ENCODE assay signal across 8 mouse cellular contexts in the genomic region with DNA sequence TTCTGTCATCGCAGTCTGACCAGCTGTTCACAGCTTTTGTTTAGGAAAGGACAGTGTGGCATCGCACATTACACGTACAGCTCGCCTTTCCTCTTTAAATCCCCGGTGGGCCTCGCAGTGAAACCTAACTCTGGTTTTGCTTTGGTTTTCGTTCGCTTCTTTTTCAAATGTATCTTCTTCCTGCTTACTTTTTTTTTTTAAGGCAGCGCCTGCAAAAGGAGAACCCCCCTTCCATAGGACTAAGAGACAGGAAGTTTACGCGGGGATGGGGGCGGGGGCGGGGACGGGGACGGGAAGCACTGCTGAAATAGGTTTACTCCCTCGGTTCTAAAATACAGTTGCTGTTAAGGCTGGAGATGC. TPM values are rescaled to one million over a fixed set of nuclear protein-coding genes. Genes with fewer than 3 reads are reported as not detected.
A peak's percentile ranks its signal among the peaks of the same experiment; 100 is the strongest.
DNase-seq lines count a peak whose midpoint lies in the region; ATAC-seq and TF ChIP-seq lines count a peak whose summit lies in the region.

No protein-coding gene starts in this region.

- no peaks in the 10 kb centered on the region for H3K36me3 ChIP-seq in CH12.LX (replicated peaks in 1 of 2; ENCODE audit: control insufficient read depth in 1 of 2, insufficient read depth in 1 of 2, low read length in 1 of 2)
- no peaks in the 10 kb centered on the region for H3K36me3 ChIP-seq in heart, embryonic 11.5 days (ENCODE audit: control insufficient read depth, insufficient read depth, low read length)
- no peaks in the 10 kb centered on the region for H3K36me3 ChIP-seq in lung, postnatal 0 days (ENCODE audit: insufficient read depth, low read length)

- H3K4me2 ChIP-seq in CH12.LX (ENCODE audit: insufficient read depth, low read depth, poor library complexity, severe bottlenecking): peak overlapping the region; percentile 30
- peak overlapping the region; percentile 60 for H3K4me2 ChIP-seq in heart, embryonic 11.5 days
- H3K4me2 ChIP-seq in lung, postnatal 0 days (replicated peaks; ENCODE audit: low read depth, low read length): peak overlapping the region; percentile 27

- TF ChIP-seq RAD21 in CH12.LX (IDR thresholded peaks at IDR 0.05; ENCODE audit: low read depth, low read length): no peak

- dilution Hi-C loops in CH12.LX (cut with MboI; ENCODE audit: extremely low pct_ligation_motif_present, extremely low pct_unique_long_range_greater_than_20kb, low sequenced_read_pairs): no loop called here

- peaks cover 0 to 3% of the 10 kb centered on the region in 2 experiments; a peak in 1 of 4 replicates for H3K4me1 ChIP-seq in CH12.LX (ENCODE audit: control insufficient read depth in 1 of 2, insufficient read depth in 2 of 2)
- no peaks in the 10 kb centered on the region for H3K4me1 ChIP-seq in heart, embryonic 11.5 days (ENCODE audit: control insufficient read depth, insufficient read depth, low read length)
- no peaks in the 10 kb centered on the region for H3K4me1 ChIP-seq in lung, postnatal 0 days (ENCODE audit: insufficient read depth, low read depth, low read length)

- H3K27ac ChIP-seq in CH12.LX (ENCODE audit: insufficient read depth, low read depth): no peak overlapping the region
- peak overlapping the region; percentile 77 for H3K27ac ChIP-seq in heart, embryonic 11.5 days (ENCODE audit: low read depth, low read length)
- peak overlapping the region; percentile 21 for H3K27ac ChIP-seq in lung, postnatal 0 days (ENCODE audit: low read length)

- peak; percentile 76 for ATAC-seq in heart, embryonic 11.5 days (replicated peaks; ENCODE audit: insufficient number of reproducible peaks, low FRiP score, low TSS enrichment)
- ATAC-seq in lung, postnatal 0 days: peak; percentile 80

- H3K9ac ChIP-seq in CH12.LX (ENCODE audit: insufficient read depth, low read depth): peak overlapping the region; percentile 36
- peak overlapping the region; percentile 69 for H3K9ac ChIP-seq in heart, embryonic 11.5 days (ENCODE audit: low read depth, low read length)
- no peak overlapping the region for H3K9ac ChIP-seq in lung, postnatal 0 days (replicated peaks; ENCODE audit: low read depth)

- H3K79me2 ChIP-seq in CH12.LX (replicated peaks; ENCODE audit: control insufficient read depth, extremely low read depth, insufficient read depth, poor library complexity, severe bottlenecking): no peaks in the 10 kb centered on the region

- 13% methylated on average over 16 of the region's 16 CpGs for WGBS in heart, embryonic 11.5 days (ENCODE audit: insufficient replicate concordance)
- 13% methylated on average over 16 of the region's 16 CpGs for WGBS in lung, postnatal 0 days

- TF ChIP-seq CTCF in CH12.LX (conservative IDR thresholded peaks at IDR 0.05 in 1 of 2, IDR thresholded peaks at IDR 0.05 in 1 of 2; ENCODE audit: low read depth in 2 of 2, low read length in 2 of 2): no peak
- TF ChIP-seq CTCF in lung, postnatal 0 days (IDR thresholded peaks at IDR 0.05): no peak

- peaks cover 2% of the 10 kb centered on the region for H3K9me3 ChIP-seq in CH12.LX (replicated peaks; ENCODE audit: low read length)
- no peaks in the 10 kb centered on the region; the same call in 1 of the 2 replicates for H3K9me3 ChIP-seq in heart, embryonic 11.5 days (replicated peaks; ENCODE audit: control insufficient read depth, low read length)
- H3K9me3 ChIP-seq in lung, postnatal 0 days (ENCODE audit: low read length): no peaks in the 10 kb centered on the region

- peak overlapping the region in 2 of 3 experiments; percentile 44 to 45 for H3K4me3 ChIP-seq in CH12.LX (replicated peaks in 1 of 3; ENCODE audit: low read depth in 2 of 3, low read length in 2 of 3, poor library complexity in 1 of 3)
- peak overlapping the region; percentile 45 for H3K4me3 ChIP-seq in heart, embryonic 11.5 days (ENCODE audit: low read depth, low read length)
- peak overlapping the region; percentile 22 for H3K4me3 ChIP-seq in lung, postnatal 0 days (ENCODE audit: low read depth, low read length)

- peak; percentile 48 for DNase-seq in 3134 (ENCODE audit: extremely low read depth, insufficient read length, low spot score)
- DNase-seq in CH12.LX (ENCODE audit: extremely low read depth): peak; percentile 38
- peak; percentile 78 for DNase-seq in embryo, embryonic 10.5 days (ENCODE audit: low spot score)
- DNase-seq in kidney, postnatal 10 days: peak; percentile 59
- peak; percentile 77 for DNase-seq in lung, postnatal 0 days (ENCODE audit: low spot score)
- peak; percentile 62 for DNase-seq in retina, postnatal 1 day
- no peak for DNase-seq in c-Kit-positive CD71-positive TER-119-positive erythroid progenitor cells, embryonic 14.5 days (ENCODE audit: low spot score)

- in situ Hi-C loops in CH12.LX (cut with MboI; ENCODE audit: low pct_ligation_motif_present, low pct_unique_long_range_greater_than_20kb, low sequenced_read_pairs): no loop called here

- TF ChIP-seq POLR2A in CH12.LX (IDR thresholded peaks at IDR 0.05; ENCODE audit: low read depth, low read length): no peak

- no peak for TF ChIP-seq EP300 in CH12.LX (IDR thresholded peaks at IDR 0.05; ENCODE audit: low read length)
- no peak for TF ChIP-seq EP300 in lung, postnatal 0 days (IDR thresholded peaks at IDR 0.05)

- H3K27me3 ChIP-seq in CH12.LX (replicated peaks): no peaks in the 10 kb centered on the region
- H3K27me3 ChIP-seq in heart, embryonic 11.5 days (ENCODE audit: control insufficient read depth, insufficient read depth, low read length): no peaks in the 10 kb centered on the region
- H3K27me3 ChIP-seq in lung, postnatal 0 days (replicated peaks; ENCODE audit: insufficient read depth, low read length): no peaks in the 10 kb centered on the region

TF ChIP-seq in CH12.LX, 34 proteins besides CTCF, POLR2A, EP300 and RAD21:
- TF ChIP-seq ZKSCAN1 (IDR thresholded peaks at IDR 0.05; ENCODE audit: borderline replicate concordance, low read depth, low read length) (no peak), USF1 (IDR thresholded peaks at IDR 0.05; ENCODE audit: low read depth, low read length) (no peak), ZNF384 (IDR thresholded peaks at IDR 0.05; ENCODE audit: low read depth, low read length) (peak; percentile 83), POLR2AphosphoS2 (IDR thresholded peaks at IDR 0.05; ENCODE audit: low read depth, low read length) (no peak), GABPA (IDR thresholded peaks at IDR 0.05; ENCODE audit: insufficient replicate concordance, low read depth, low read length) (no peak), MAFK (IDR thresholded peaks at IDR 0.05; ENCODE audit: insufficient replicate concordance, low read length) (no peak), HCFC1 (IDR thresholded peaks at IDR 0.05; ENCODE audit: low read depth, low read length) (0 out of 2 replicates have a peak, but pooled peaks have one; percentile 16), CHD1 (IDR thresholded peaks at IDR 0.05; ENCODE audit: low read depth, low read length) (no peak), KAT2A (IDR thresholded peaks at IDR 0.05; ENCODE audit: insufficient replicate concordance, low read length) (no peak), CHD2 (IDR thresholded peaks at IDR 0.05; ENCODE audit: low read length) (no peak), ZMIZ1 (IDR thresholded peaks at IDR 0.05; ENCODE audit: low read depth, low read length) (no peak), UBTF (IDR thresholded peaks at IDR 0.05; ENCODE audit: low read depth, low read length) (no peak), IRF4 (IDR thresholded peaks at IDR 0.05; ENCODE audit: low read depth, low read length) (no peak), MEF2A (IDR thresholded peaks at IDR 0.05; ENCODE audit: borderline replicate concordance, low read depth, low read length) (no peak), PAX5 (IDR thresholded peaks at IDR 0.05; ENCODE audit: low read length) (no peak), ETS1 (conservative IDR thresholded peaks at IDR 0.05; ENCODE audit: low read depth, low read length) (no peak), MAX (IDR thresholded peaks at IDR 0.05; ENCODE audit: low read length) (peak; percentile 27; the same call in 1 of the 2 replicates), SIN3A (IDR thresholded peaks at IDR 0.05; ENCODE audit: low read length) (peak; percentile 73; the same call in 1 of the 2 replicates), MXI1 (IDR thresholded peaks at IDR 0.05; ENCODE audit: low read depth, low read length) (no peak), SMC3 (IDR thresholded peaks at IDR 0.05; ENCODE audit: low read depth, low read length) (no peak), USF2 (conservative IDR thresholded peaks at IDR 0.05; ENCODE audit: low read depth, low read length) (no peak), ZC3H11A (IDR thresholded peaks at IDR 0.05; ENCODE audit: low read depth, low read length) (no peak), JUN (IDR thresholded peaks at IDR 0.05; ENCODE audit: insufficient read depth, low read depth, low read length) (no peak), TCF12 (IDR thresholded peaks at IDR 0.05; ENCODE audit: low read depth, low read length) (no peak), NELFE (IDR thresholded peaks at IDR 0.05; ENCODE audit: low read depth, low read length) (peak; percentile 54; the same call in 1 of the 2 replicates), JUND (conservative IDR thresholded peaks at IDR 0.05; ENCODE audit: low read depth, low read length) (no peak), MYC (IDR thresholded peaks at IDR 0.05; ENCODE audit: low read depth, low read length) (no peak), NRF1 (IDR thresholded peaks at IDR 0.05; ENCODE audit: low read depth, low read length) (no peak), E2F4 (IDR thresholded peaks at IDR 0.05; ENCODE audit: insufficient replicate concordance, low read depth, low read length) (no peak), TBP (conservative IDR thresholded peaks at IDR 0.05; ENCODE audit: low read depth, low read length) (no peak), RCOR1 (conservative IDR thresholded peaks at IDR 0.05; ENCODE audit: low read depth, low read length) (no peak), BHLHE40 (IDR thresholded peaks at IDR 0.05; ENCODE audit: low read depth, low read length) (no peak), ELF1 (IDR thresholded peaks at IDR 0.05; ENCODE audit: low read depth, low read length) (peak; percentile 34; the same call in 1 of the 2 replicates), MAZ (IDR thresholded peaks at IDR 0.05; ENCODE audit: low read depth, low read length) (0 out of 2 replicates have a peak, but pooled peaks have one; percentile 40)

RNA-seq across cellular contexts. Expression of gene Abcg2, which starts 12.0 kb away (rescaled TPM):
- total RNA-seq in CH12.LX (2012; rRNA removed): 16.6 and 20.0 TPM in 2 replicates
- 39.9 and 48.5 TPM in 2 replicates for total RNA-seq in CH12.LX (2014; rRNA removed)
- 25.0 and 28.8 TPM in 2 replicates for polyA plus RNA-seq in CH12.LX (2012; ENCODE audit: insufficient read length, low read depth)
- polyA plus RNA-seq in heart, embryonic 11.5 days (2014; fragmentation: Nextera tagmentation; extraction: Ambion mirVana): 67.8 and 80.9 TPM in 2 replicates
- polyA plus RNA-seq in lung, postnatal 0 days (2015; fragmentation: Nextera tagmentation; extraction: Ambion mirVana): 38.4 and 43.5 TPM in 2 replicates
